In genomic region chr8:46449723-46450251, GRCm38 (mm10) we compare ENCODE assay signal across 14 mouse cellular contexts.
"Had no signal": no experiment of that assay in that cellular context is flagged by ENCODE, and none has a peak within 500 bp of the region (broad histone marks: within the 10 kb centered on the region; RNA-seq: fewer than 3 reads in every experiment).

No protein-coding gene starts in this region.

- ATAC-seq: liver, postnatal 0 days had no signal

- H3K4me3 ChIP-seq: left cerebral cortex, adult 2 months; limb, embryonic 10.5 days; liver, embryonic 13.5 days; lung, embryonic 15.5 days; neural tube, embryonic 12.5 days; stomach, embryonic 15.5 days had no signal

- H3K9me3 ChIP-seq: neural tube, embryonic 12.5 days; stomach, embryonic 15.5 days had no signal

- H3K27me3 ChIP-seq: liver, embryonic 13.5 days; lung, embryonic 15.5 days; neural tube, embryonic 12.5 days; stomach, embryonic 15.5 days had no signal

- DNase-seq: kidney, adult 11 months; kidney, postnatal 10 days; kidney, postnatal 4 days; liver, embryonic 13.5 days; liver, postnatal 0 days; lung, postnatal 14 days; right cerebral cortex, postnatal 4 days; thymus, adult 2 months; thymus, postnatal 25 days had no signal

- H3K4me1 ChIP-seq: lung, embryonic 15.5 days had no signal

- H3K9ac ChIP-seq: liver, embryonic 13.5 days; liver, postnatal 0 days; lung, embryonic 15.5 days; neural tube, embryonic 12.5 days; stomach, embryonic 15.5 days had no signal

- H3K36me3 ChIP-seq: limb, embryonic 10.5 days; liver, embryonic 13.5 days; lung, embryonic 15.5 days; neural tube, embryonic 12.5 days; stomach, embryonic 15.5 days had no signal

- H3K27ac ChIP-seq: left cerebral cortex, adult 2 months; limb, embryonic 10.5 days; liver, embryonic 13.5 days; lung, embryonic 15.5 days; neural tube, embryonic 12.5 days; stomach, embryonic 15.5 days had no signal

- H3K4me2 ChIP-seq: liver, embryonic 13.5 days; lung, embryonic 15.5 days; neural tube, embryonic 12.5 days; stomach, embryonic 15.5 days had no signal
